Comparison of ENCODE assay signal across 27 mouse cellular contexts in the genomic region with DNA sequence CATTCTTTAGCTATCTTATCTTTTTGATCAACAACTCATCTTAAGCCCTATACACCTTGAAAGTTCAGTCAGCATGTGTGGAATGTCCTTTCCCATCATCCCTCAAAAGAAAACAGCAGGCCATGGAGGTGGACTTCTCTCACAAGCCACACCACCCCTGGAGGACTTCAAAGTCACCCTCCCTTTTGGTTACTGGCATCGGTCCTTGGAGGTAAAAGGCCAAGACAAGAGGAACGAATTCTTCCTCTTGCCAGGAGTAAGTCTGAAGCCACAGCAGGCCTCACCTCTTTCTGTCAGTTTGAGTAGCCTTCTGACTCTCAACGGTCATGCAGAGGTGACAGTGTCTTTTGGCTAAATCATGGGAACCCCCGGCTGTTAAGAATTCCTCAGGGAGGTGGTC. TPM values are rescaled to one million over a fixed set of nuclear protein-coding genes. Genes with fewer than 3 reads are reported as not detected.
DNase-seq lines count a peak whose midpoint lies in the region; ATAC-seq and TF ChIP-seq lines count a peak whose summit lies in the region.
"Had no signal": no experiment of that assay in that cellular context is flagged by ENCODE, and none has a peak within 500 bp of the region (broad histone marks: within the 10 kb centered on the region; RNA-seq: fewer than 3 reads in every experiment).

No protein-coding gene starts in this region.

- TF ChIP-seq CTCF in heart, adult 2 months (IDR thresholded peaks at IDR 0.05): no peak
- no peak for TF ChIP-seq CTCF in kidney, adult 2 months (conservative IDR thresholded peaks at IDR 0.05; ENCODE audit: insufficient read depth, insufficient read length, low read depth, low read length)

- DNase-seq in forebrain, embryonic 11.5 days (ENCODE audit: low spot score): peak; percentile 15
- DNase-seq in heart, adult 2 months: no peak
- DNase-seq in heart, adult 8-10 months (ENCODE audit: low spot score): no peak
- DNase-seq in kidney, adult 2 months: peak; percentile 79
- no peak for DNase-seq in kidney, postnatal 4 days
- DNase-seq in kidney, postnatal 25 days: peak; percentile 37 to 75
- DNase-seq in kidney, postnatal 10 days: no peak
- DNase-seq: adrenal gland, adult 2 months; adrenal gland, postnatal 25 days; B cell, adult 2 months; cerebellum, adult 11-12 months; cerebellum, adult 8-10 months; cerebellum, postnatal 10 days; cerebellum, postnatal 36 days; gastrocnemius, postnatal 25 days; heart, postnatal 36 days had no signal

- no peak overlapping the region for H3K27ac ChIP-seq in forebrain, embryonic 11.5 days (ENCODE audit: low read depth, low read length)
- no peak overlapping the region for H3K27ac ChIP-seq in forebrain, embryonic 12.5 days
- peak overlapping the region; percentile 5; the same call in 1 of the 2 replicates for H3K27ac ChIP-seq in heart, adult 2 months
- peak overlapping the region; percentile 46; the same call in 1 of the 2 replicates for H3K27ac ChIP-seq in kidney, adult 2 months (ENCODE audit: insufficient read depth, low read depth, low read length)
- H3K27ac ChIP-seq: forebrain, embryonic 10.5 days; forebrain, embryonic 15.5 days; heart, embryonic 10.5 days; hindbrain, embryonic 10.5 days; hindbrain, embryonic 13.5 days; intestine, embryonic 15.5 days had no signal

- H3K27me3 ChIP-seq in forebrain, embryonic 11.5 days (ENCODE audit: control insufficient read depth, insufficient read depth, low read length): no peaks in the 10 kb centered on the region
- no peaks in the 10 kb centered on the region for H3K27me3 ChIP-seq in forebrain, embryonic 12.5 days
- no peaks in the 10 kb centered on the region for H3K27me3 ChIP-seq in heart, adult 2 months (ENCODE audit: control insufficient read depth, insufficient read depth, low read length)
- H3K27me3 ChIP-seq in kidney, adult 2 months (replicated peaks; ENCODE audit: control insufficient read depth, insufficient read depth, low read length): no peaks in the 10 kb centered on the region
- H3K27me3 ChIP-seq: CH12.LX; forebrain, embryonic 15.5 days; hindbrain, embryonic 13.5 days; intestine, embryonic 15.5 days; Patski had no signal

- TF ChIP-seq EP300 in heart, adult 2 months (IDR thresholded peaks at IDR 0.05; ENCODE audit: insufficient read depth, low read depth, low read length): no peak

- intact Hi-C loops in heart, adult 2 months (cut with DNase I): no loop called here

- H3K79me2 ChIP-seq in heart, adult 2 months (replicated peaks; ENCODE audit: control insufficient read depth, insufficient read depth, low read length): no peaks in the 10 kb centered on the region

- no peak for TF ChIP-seq POLR2A in heart, adult 2 months (IDR thresholded peaks at IDR 0.05; ENCODE audit: insufficient read depth, low read depth, low read length)
- TF ChIP-seq POLR2A in kidney, adult 2 months (IDR thresholded peaks at IDR 0.05; ENCODE audit: low read depth, low read length): no peak

- no peak for ATAC-seq in forebrain, embryonic 11.5 days (replicated peaks; ENCODE audit: low FRiP score)
- no peak for ATAC-seq in forebrain, embryonic 12.5 days (ENCODE audit: low FRiP score)
- ATAC-seq: forebrain, embryonic 15.5 days; hindbrain, embryonic 16.5 days; intestine, embryonic 15.5 days; Patski had no signal

- 86% methylated on average over 4 of the region's 4 CpGs for WGBS in forebrain, embryonic 11.5 days
- WGBS in forebrain, embryonic 12.5 days: 87% methylated on average over 4 of the region's 4 CpGs
- WGBS in heart, adult 2 months: 44% methylated on average over 4 of the region's 4 CpGs
- WGBS in kidney, adult 2 months: 45% methylated on average over 4 of the region's 4 CpGs

- H3K36me3 ChIP-seq in forebrain, embryonic 11.5 days (ENCODE audit: control insufficient read depth, insufficient read depth, low read length): no peaks in the 10 kb centered on the region
- H3K36me3 ChIP-seq in forebrain, embryonic 12.5 days (replicated peaks): no peaks in the 10 kb centered on the region
- H3K36me3 ChIP-seq in heart, adult 2 months (ENCODE audit: control insufficient read depth, insufficient read depth, low read length): no peaks in the 10 kb centered on the region
- no peaks in the 10 kb centered on the region for H3K36me3 ChIP-seq in kidney, adult 2 months (ENCODE audit: control insufficient read depth, insufficient read depth, low read length)
- H3K36me3 ChIP-seq: forebrain, embryonic 10.5 days; forebrain, embryonic 15.5 days; G1E; heart, embryonic 10.5 days; hindbrain, embryonic 10.5 days; hindbrain, embryonic 13.5 days; intestine, embryonic 15.5 days had no signal

- H3K9ac ChIP-seq in forebrain, embryonic 11.5 days (ENCODE audit: low read length): no peak overlapping the region
- no peak overlapping the region for H3K9ac ChIP-seq in forebrain, embryonic 12.5 days
- no peak overlapping the region for H3K9ac ChIP-seq in heart, adult 2 months (ENCODE audit: low read depth, low read length)
- H3K9ac ChIP-seq: forebrain, embryonic 15.5 days; hindbrain, embryonic 13.5 days; intestine, embryonic 15.5 days had no signal

- no peaks in the 10 kb centered on the region for H3K4me1 ChIP-seq in forebrain, embryonic 11.5 days (replicated peaks; ENCODE audit: control insufficient read depth, insufficient read depth, low read length)
- peaks cover 10% of the 10 kb centered on the region for H3K4me1 ChIP-seq in forebrain, embryonic 12.5 days
- H3K4me1 ChIP-seq in heart, adult 2 months (ENCODE audit: control insufficient read depth, insufficient read depth, low read length): peaks cover 4% of the 10 kb centered on the region; the same call in 1 of the 2 replicates
- peaks cover 41% of the 10 kb centered on the region for H3K4me1 ChIP-seq in kidney, adult 2 months (ENCODE audit: control insufficient read depth, insufficient read depth, low read length)

- H3K9me3 ChIP-seq in forebrain, embryonic 11.5 days (ENCODE audit: control insufficient read depth, low read length): no peaks in the 10 kb centered on the region
- no peaks in the 10 kb centered on the region for H3K9me3 ChIP-seq in forebrain, embryonic 12.5 days
- H3K9me3 ChIP-seq: forebrain, embryonic 10.5 days; forebrain, embryonic 15.5 days; G1E; heart, embryonic 10.5 days; hindbrain, embryonic 10.5 days; hindbrain, embryonic 13.5 days; intestine, embryonic 15.5 days had no signal

- no peak overlapping the region for H3K4me3 ChIP-seq in forebrain, embryonic 11.5 days (ENCODE audit: low read depth, low read length)
- no peak overlapping the region for H3K4me3 ChIP-seq in forebrain, embryonic 12.5 days (replicated peaks)
- no peak overlapping the region for H3K4me3 ChIP-seq in heart, adult 2 months
- H3K4me3 ChIP-seq in kidney, adult 2 months (ENCODE audit: insufficient read depth, low read depth, low read length): no peak overlapping the region
- H3K4me3 ChIP-seq: forebrain, embryonic 10.5 days; forebrain, embryonic 15.5 days; heart, embryonic 10.5 days; hindbrain, embryonic 10.5 days; hindbrain, embryonic 13.5 days; intestine, embryonic 15.5 days had no signal

- H3K4me2 ChIP-seq in forebrain, embryonic 11.5 days (ENCODE audit: low read depth, low read length, severe bottlenecking): no peak overlapping the region
- H3K4me2 ChIP-seq in forebrain, embryonic 12.5 days: no peak overlapping the region
- H3K4me2 ChIP-seq: forebrain, embryonic 15.5 days; hindbrain, embryonic 13.5 days; intestine, embryonic 15.5 days had no signal

RNA-seq across cellular contexts. Expression of gene Map7, which starts 36.1 kb away (rescaled TPM):
- 8.0 and 8.2 TPM in 2 replicates for polyA plus RNA-seq in forebrain, embryonic 11.5 days (2014; fragmentation: Nextera tagmentation; extraction: Ambion mirVana)
- polyA plus RNA-seq in forebrain, embryonic 12.5 days (2016; fragmentation: Nextera tagmentation; extraction: Ambion mirVana): 6.3 and 8.2 TPM in 2 replicates
- 10 to 100 TPM; 17.9 to 19.3 TPM for total RNA-seq in heart, adult 2 months (2021)
- polyA plus RNA-seq in heart, adult 2 months (2012; rRNA removed): 5.8 and 6.6 TPM in 2 replicates
- 10 to 100 TPM; 13.7 to 20.4 (median 15.3) TPM for total RNA-seq in heart, adult 8-10 months (2022)
- 30.0 and 31.6 TPM in 2 replicates for polyA plus RNA-seq in kidney, adult 2 months (2012; rRNA removed)

Comparison
In these comparisons a context has a peak if more than half of its experiments do, and no peak if none do; other contexts are left out.
1. DNase-seq: peak in forebrain, embryonic 11.5 days (single experiment), kidney, adult 2 months (single experiment) and kidney, postnatal 25 days (2 of 2); none in heart, adult 2 months (0 of 2), heart, adult 8-10 months (single experiment), kidney, postnatal 4 days (0 of 2) and kidney, postnatal 10 days (single experiment).
2. H3K27ac ChIP-seq: peak in heart, adult 2 months (single experiment) and kidney, adult 2 months (single experiment); none in forebrain, embryonic 11.5 days (single experiment) and forebrain, embryonic 12.5 days (single experiment).